Mouse (Mus musculus): Measurements from ENCODE around the gene Gm10401.

- TF ChIP-seq CTCF (IDR thresholded peaks at IDR 0.05; ENCODE audit: borderline replicate concordance, control insufficient read depth, extremely low read depth, insufficient read depth, low read length, poor library complexity) (no peak), POLR2A (IDR thresholded peaks at IDR 0.05; ENCODE audit: control insufficient read depth, extremely low read depth, insufficient read depth, low read length, poor library complexity) (no peak)
Observed at GRCm38 (mm10) chr5:115145976-115146746, 48.1 kb upstream of the Gm10401 start.

Data from thymus, adult 2 months (tissue).